Mouse (Mus musculus): ENCODE data around the gene Rbfox3.

GRCm38 (mm10) chr11:118453886-118454671 is 457.3 kb downstream of the Rbfox3 start:
- no peak for TF ChIP-seq CTCF (IDR thresholded peaks at IDR 0.05; ENCODE audit: low read depth)
- no peak for TF ChIP-seq EP300 (optimal IDR thresholded peaks at IDR 0.05)

Data from stomach, postnatal 0 days (tissue).